Mouse (Mus musculus) ES-E14 (cell line): ENCODE results near the gene Psma3. TPM values are rescaled to one million over a fixed set of nuclear protein-coding genes. Genes with fewer than 3 reads are reported as not detected.
"Not testable (repeated sequence)": the region's sequence is repeated elsewhere in the genome, so short reads cannot be mapped to it uniquely, and the experiment has no call there.

Source experiments
- DNase-seq: peaks from one replicate; pipeline ENCODE4 v3.0.0-alpha.2; 2013; ENCODE audit warnings: low read depth, low spot score
- H3K27ac ChIP-seq: 2 replicates; pipeline ENCODE4 v1.5.1; 2012; ENCODE audit warnings: low read depth, mild to moderate bottlenecking, low read length, moderate library complexity, mixed read lengths; ENCODE audit not compliant: poor library complexity, insufficient read depth, severe bottlenecking
- H3K36me3 ChIP-seq: 2 replicates; pipeline ENCODE4 v1.6.1; 2012; ENCODE audit warnings: mild to moderate bottlenecking, low read length, moderate library complexity, mixed read lengths; ENCODE audit not compliant: control insufficient read depth, poor library complexity, insufficient read depth, severe bottlenecking
- H3K4me1 ChIP-seq, 2 experiments: fragments of 150-350 bp in 1 of 2; sonication (generic) in 1 of 2; 2 replicates each; pipeline ENCODE4 v1.6.1; 2012; ENCODE audit warnings: low read length in 2 of 2, mild to moderate bottlenecking in 1 of 2, mixed read lengths in 1 of 2; ENCODE audit not compliant: control insufficient read depth in 2 of 2, insufficient read depth in 2 of 2, poor library complexity in 1 of 2
- H3K4me3 ChIP-seq, 2 experiments: fragments of 150-350 bp in 1 of 2; sonication (generic) in 1 of 2; 2 replicates each; pipeline ENCODE4 v1.5.1; 2012; ENCODE audit warnings: low read length in 2 of 2, low read depth in 1 of 2, mild to moderate bottlenecking in 1 of 2, mixed read lengths in 1 of 2; ENCODE audit not compliant: insufficient read depth in 1 of 2, poor library complexity in 1 of 2, severe bottlenecking in 1 of 2
- H3K9ac ChIP-seq: 2 replicates; pipeline ENCODE4 v1.6.1; 2012; ENCODE audit warnings: low read depth, mild to moderate bottlenecking, low read length, mixed read lengths; ENCODE audit not compliant: poor library complexity, insufficient read depth, severe bottlenecking
- H3K9me3 ChIP-seq: fragments of 150-350 bp; sonication (generic); 2 replicates; pipeline ENCODE4 v1.6.1; 2012; ENCODE audit warnings: low read depth, mild to moderate bottlenecking, low read length; ENCODE audit not compliant: control insufficient read depth, insufficient read depth
- CHD2 ChIP-seq: IDR thresholded peaks from 2 replicates; pipeline ENCODE4 v1.6.1; 2014; ENCODE audit warnings: mild to moderate bottlenecking, low read depth, low read length, inconsistent platforms
- HCFC1 ChIP-seq: IDR thresholded peaks from 2 replicates; pipeline ENCODE4 v1.6.1; 2012; ENCODE audit warnings: low read length, inconsistent platforms, borderline replicate concordance; ENCODE audit not compliant: insufficient read depth
- MAFK ChIP-seq: IDR thresholded peaks from 2 replicates; pipeline ENCODE4 v1.6.1; 2014; ENCODE audit warnings: mild to moderate bottlenecking, low read depth, low read length, inconsistent platforms; ENCODE audit not compliant: insufficient read depth
- ZC3H11A ChIP-seq: IDR thresholded peaks from 2 replicates; pipeline ENCODE4 v1.6.1; 2012; ENCODE audit warnings: low read depth, mild to moderate bottlenecking, inconsistent platforms, low read length, borderline replicate concordance
- ZNF384 ChIP-seq: IDR thresholded peaks from 2 replicates; pipeline ENCODE4 v1.6.1; 2012; ENCODE audit warnings: low read depth, low read length, inconsistent platforms
- in situ Hi-C, 2 experiments: fragments of 600-800 bp; cut with MboI; formaldehyde crosslinking; loops; one replicate each; pipeline ENCODE4 v1.15.1; 2025; ENCODE audit warnings: low sequenced_read_pairs in 2 of 2, inconsistent platforms in 1 of 2; ENCODE audit not compliant: unreplicated experiment in 2 of 2
- total RNA-seq: library from RNA; depleted of rRNA; stranded (reverse); fragments of 300-350 nt; gene quantifications from 2 replicates; pipeline ENCODE4 v1.2.3, GENCODE M21; 2012

Gene Psma3
- total RNA-seq, 1 experiment: 306 TPM

DNA sequence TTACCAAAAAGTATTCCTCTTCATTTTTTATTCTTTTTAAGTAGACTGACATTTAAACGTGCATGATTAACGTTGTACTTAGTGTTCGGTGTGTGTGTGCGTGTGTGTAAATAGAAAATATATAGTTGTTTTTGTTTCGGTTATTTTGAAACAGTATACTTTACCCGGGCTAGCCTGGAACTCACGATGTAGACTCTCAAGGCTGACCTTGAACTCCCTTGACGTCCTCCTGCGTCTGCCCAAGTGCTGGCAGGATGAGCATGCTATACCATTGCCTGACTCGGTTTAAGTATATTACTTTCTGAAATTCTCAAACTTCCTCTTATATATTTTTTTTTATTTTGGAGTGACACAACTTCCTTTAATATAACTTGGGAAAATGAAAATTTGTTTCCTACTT, 43.4 kb downstream of the Psma3 start:
- Histone ChIP-seq H3K36me3 (peaks cover 8% of the 10 kb centered on the region), H3K9ac (no peak overlapping the region), H3K9me3 (no peaks in the 10 kb centered on the region), H3K4me3 (no peak overlapping the region; a peak in 1 of 4 replicates), H3K27ac (no peak overlapping the region), H3K4me1 (0 out of 4 replicates have a peak, but pooled peaks cover 1 to 3% of the 10 kb centered on the region in 2 experiments)
- DNase-seq: no peak
- in situ Hi-C loops: no loop called here
- TF ChIP-seq MAFK: no peak

DNA sequence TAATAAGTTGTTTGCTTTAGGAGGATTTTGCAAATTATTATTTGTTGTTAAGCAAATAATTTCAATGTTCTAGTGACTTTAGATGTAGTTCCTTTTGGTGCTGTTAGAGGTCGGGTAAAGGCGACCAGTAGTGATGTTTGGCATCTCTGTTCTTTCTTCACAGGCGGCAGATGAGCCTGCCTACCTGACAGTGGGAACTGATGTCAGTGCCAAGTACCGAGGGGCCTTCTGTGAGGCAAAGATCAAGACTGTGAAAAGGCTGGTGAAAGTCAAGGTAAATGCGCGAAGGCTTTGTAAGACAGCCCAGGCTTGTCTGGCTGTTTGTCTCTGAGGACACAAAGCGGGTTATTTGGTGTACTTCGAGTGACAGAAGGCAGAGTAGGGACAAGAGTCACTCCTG, 44.8 kb downstream of the Psma3 start:
- in situ Hi-C loops: no loop called here
- no peak for DNase-seq
- no peak overlapping the region for H3K4me3 ChIP-seq
- H3K27ac ChIP-seq: no peak overlapping the region
- TF ChIP-seq ZNF384 (no peak), ZC3H11A (no peak), CHD2 (no peak), HCFC1 (no peak), MAFK (no peak)
- 0 out of 4 replicates have a peak, but pooled peaks cover 0 to 1% of the 10 kb centered on the region in 2 experiments for H3K4me1 ChIP-seq
- peaks cover 6% of the 10 kb centered on the region for H3K36me3 ChIP-seq
- no peaks in the 10 kb centered on the region for H3K9me3 ChIP-seq
- no peak overlapping the region for H3K9ac ChIP-seq

DNA sequence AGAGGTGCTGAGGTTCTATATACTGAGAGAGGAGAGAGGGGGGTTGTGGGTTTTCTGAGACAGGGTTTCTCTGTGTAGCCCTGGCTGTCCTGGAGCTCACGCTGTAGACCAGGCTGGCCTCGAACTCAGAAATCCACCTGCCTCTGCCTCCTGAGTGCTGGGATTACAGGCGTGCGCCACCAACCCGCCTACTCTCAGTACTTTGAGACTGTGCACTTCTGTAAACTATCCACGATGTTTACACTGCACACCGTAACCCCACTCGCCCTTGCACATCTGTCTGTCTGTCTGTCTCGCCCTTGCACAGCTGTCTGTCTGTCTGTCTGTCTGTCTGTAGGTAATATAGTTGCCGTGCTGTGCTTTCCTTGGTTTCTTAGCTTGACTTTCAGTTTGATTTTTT, 50.0 kb downstream of the Psma3 start:
- Histone ChIP-seq H3K36me3 (peaks cover 13% of the 10 kb centered on the region), H3K27ac (no peak overlapping the region), H3K4me1 (no peaks in the 10 kb centered on the region), H3K9me3 (no peaks in the 10 kb centered on the region), H3K4me3 (no peak overlapping the region), H3K9ac (no peak overlapping the region)
- DNase-seq: no peak
- in situ Hi-C loops: no loop called here
- TF ChIP-seq ZNF384 (no peak), CHD2 (no peak), MAFK (no peak), HCFC1 (no peak), ZC3H11A (no peak)

DNA sequence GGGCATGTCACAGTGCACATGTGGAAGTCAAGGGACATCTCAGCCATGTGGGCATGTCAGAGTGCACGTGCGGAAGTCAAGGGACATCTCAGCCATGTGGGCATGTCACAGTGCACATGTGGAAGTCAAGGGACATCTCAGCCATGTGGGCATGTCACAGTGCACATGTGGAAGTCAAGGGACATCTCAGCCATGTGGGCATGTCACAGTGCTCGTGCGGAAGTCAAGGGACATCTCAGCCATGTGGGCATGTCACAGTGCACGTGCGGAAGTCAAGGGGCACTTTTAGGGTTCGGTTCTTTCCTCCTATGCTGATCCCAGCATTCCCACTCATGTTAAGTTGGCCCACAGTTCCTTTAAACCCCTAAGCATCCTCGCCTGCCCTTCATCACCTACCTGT, 53.8 kb downstream of the Psma3 start:
- DNase-seq, H3K4me3 ChIP-seq, in situ Hi-C loops, H3K36me3 ChIP-seq, H3K9ac ChIP-seq, H3K27ac ChIP-seq, H3K9me3 ChIP-seq, H3K4me1 ChIP-seq: not testable (repeated sequence)

DNA sequence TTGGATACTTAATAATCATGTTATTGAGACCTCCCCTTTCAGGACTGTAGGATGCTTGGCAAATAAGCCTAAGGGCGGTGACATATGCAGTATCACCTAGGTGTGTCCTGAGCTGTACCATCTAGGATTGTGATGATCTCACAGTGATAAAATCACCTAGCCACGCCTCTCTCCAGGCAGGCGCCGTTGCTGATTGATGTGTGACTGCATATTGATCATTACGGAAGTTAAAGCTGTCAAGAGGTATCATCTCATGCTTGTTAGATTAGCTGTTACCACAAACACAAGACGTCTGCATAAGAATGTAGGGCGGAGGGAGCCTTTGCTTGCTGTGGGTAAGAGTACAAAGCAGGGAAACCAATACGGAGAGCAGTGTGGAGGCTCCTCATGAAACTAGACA, 55.8 kb downstream of the Psma3 start:
- no peak overlapping the region for H3K27ac ChIP-seq
- no peak overlapping the region for H3K4me3 ChIP-seq
- in situ Hi-C loops: no loop called here
- peaks cover 6% of the 10 kb centered on the region; the same call in 1 of the 2 replicates for H3K36me3 ChIP-seq
- TF ChIP-seq ZNF384: no peak
- TF ChIP-seq ZC3H11A: no peak
- no peak for TF ChIP-seq MAFK
- TF ChIP-seq CHD2: no peak
- no peak for TF ChIP-seq HCFC1
- no peaks in the 10 kb centered on the region for H3K4me1 ChIP-seq
- H3K9me3 ChIP-seq: no peaks in the 10 kb centered on the region
- DNase-seq: no peak
- H3K9ac ChIP-seq: no peak overlapping the region
